In the genomic region with DNA sequence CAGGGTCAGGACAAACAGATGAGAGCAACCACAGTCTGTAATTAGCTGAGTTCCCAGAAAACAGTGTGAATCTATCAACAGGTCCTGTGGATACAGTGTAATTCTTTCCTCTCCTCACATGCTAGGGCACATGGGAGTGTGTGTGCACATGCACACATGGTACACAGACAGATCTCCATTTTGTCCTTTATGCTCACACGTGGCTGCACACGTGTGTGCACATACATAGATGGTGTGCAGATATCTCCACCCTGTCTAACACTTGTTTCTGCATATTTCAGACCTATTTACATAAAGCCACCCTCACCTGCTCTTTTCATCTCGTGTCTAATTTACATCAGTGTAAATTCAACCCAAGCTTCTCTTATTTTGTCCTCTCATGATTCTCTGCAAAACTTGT, we compare ENCODE assay signal across 18 mouse cellular contexts.
A peak's percentile ranks its signal among the peaks of the same experiment; 100 is the strongest.
DNase-seq lines count a peak whose midpoint lies in the region; ATAC-seq and TF ChIP-seq lines count a peak whose summit lies in the region.
"Had no signal": no experiment of that assay in that cellular context is flagged by ENCODE, and none has a peak within 500 bp of the region (broad histone marks: within the 10 kb centered on the region; RNA-seq: fewer than 3 reads in every experiment).

No protein-coding gene starts in this region.

- in situ Hi-C loops in CH12.LX (cut with MboI; ENCODE audit: low pct_ligation_motif_present, low pct_unique_long_range_greater_than_20kb, low sequenced_read_pairs), result no loop called here

- no peaks in the 10 kb centered on the region for H3K36me3 ChIP-seq in CH12.LX (replicated peaks in 1 of 2; ENCODE audit: control insufficient read depth in 1 of 2, insufficient read depth in 1 of 2, low read length in 1 of 2)
- H3K36me3 ChIP-seq: G1E had no signal

- no peaks in the 10 kb centered on the region for H3K9me3 ChIP-seq in CH12.LX (replicated peaks; ENCODE audit: low read length)
- H3K9me3 ChIP-seq: G1E had no signal

- no peak for ATAC-seq in frontal cortex, adult (ENCODE audit: low TSS enrichment)
- ATAC-seq: activated CD4-positive, CD25-positive, alpha-beta regulatory T cell, adult 4 months; CD4-positive, CD25-positive, alpha-beta regulatory T cell, adult 4 months; Patski had no signal

- no peak overlapping the region for H3K9ac ChIP-seq in CH12.LX (ENCODE audit: insufficient read depth, low read depth)

- peaks cover 8 to 18% of the 10 kb centered on the region in 2 experiments for H3K4me1 ChIP-seq in CH12.LX (ENCODE audit: control insufficient read depth in 1 of 2, insufficient read depth in 2 of 2)

- dilution Hi-C loops in CH12.LX (cut with MboI; ENCODE audit: extremely low pct_ligation_motif_present, extremely low pct_unique_long_range_greater_than_20kb, low sequenced_read_pairs), result no loop called here

- no peak overlapping the region for H3K4me3 ChIP-seq in CH12.LX (replicated peaks in 1 of 3; ENCODE audit: low read depth in 2 of 3, low read length in 2 of 3, poor library complexity in 1 of 3)

- no peak; the same call in 1 of the 2 replicates for TF ChIP-seq EP300 in CH12.LX (IDR thresholded peaks at IDR 0.05; ENCODE audit: low read length)

- no peaks in the 10 kb centered on the region for H3K79me2 ChIP-seq in CH12.LX (replicated peaks; ENCODE audit: control insufficient read depth, extremely low read depth, insufficient read depth, poor library complexity, severe bottlenecking)

- TF ChIP-seq RAD21 in CH12.LX (IDR thresholded peaks at IDR 0.05; ENCODE audit: low read depth, low read length), result no peak

- H3K27ac ChIP-seq in CH12.LX (ENCODE audit: insufficient read depth, low read depth), result no peak overlapping the region

- no peaks in the 10 kb centered on the region for H3K27me3 ChIP-seq in CH12.LX (replicated peaks)
- H3K27me3 ChIP-seq: Patski had no signal

- TF ChIP-seq CTCF in CH12.LX (conservative IDR thresholded peaks at IDR 0.05 in 1 of 2, IDR thresholded peaks at IDR 0.05 in 1 of 2; ENCODE audit: low read depth in 2 of 2, low read length in 2 of 2), result no peak

- no peak for TF ChIP-seq POLR2A in CH12.LX (IDR thresholded peaks at IDR 0.05; ENCODE audit: low read depth, low read length)

- no peak overlapping the region for H3K4me2 ChIP-seq in CH12.LX (ENCODE audit: insufficient read depth, low read depth, poor library complexity, severe bottlenecking)

- peak; percentile 23 for DNase-seq in CH12.LX (ENCODE audit: extremely low read depth)
- DNase-seq: adrenal gland, adult 2 months; adrenal gland, adult 8-10 months; adrenal gland, postnatal 10 days; adrenal gland, postnatal 14 days; adrenal gland, postnatal 25 days; adrenal gland, postnatal 36 days; B cell, adult 2 months; cerebellum, adult 11 months; cerebellum, adult 11-12 months; cerebellum, adult 18-20 months; cerebellum, adult 2 months; cerebellum, adult 8-10 months had no signal

TF ChIP-seq in CH12.LX, 34 proteins besides CTCF, POLR2A, EP300 and RAD21:
- TF ChIP-seq ZKSCAN1 (IDR thresholded peaks at IDR 0.05; ENCODE audit: borderline replicate concordance, low read depth, low read length) (no peak), MXI1 (IDR thresholded peaks at IDR 0.05; ENCODE audit: low read depth, low read length) (peak; percentile 58; the same call in 1 of the 2 replicates), TCF12 (IDR thresholded peaks at IDR 0.05; ENCODE audit: low read depth, low read length) (0 out of 2 replicates have a peak, but pooled peaks have one; percentile 22), ZNF384 (IDR thresholded peaks at IDR 0.05; ENCODE audit: low read depth, low read length) (no peak), MAX (IDR thresholded peaks at IDR 0.05; ENCODE audit: low read length) (peak; percentile 93), BHLHE40 (IDR thresholded peaks at IDR 0.05; ENCODE audit: low read depth, low read length) (peak; percentile 90), HCFC1 (IDR thresholded peaks at IDR 0.05; ENCODE audit: low read depth, low read length) (no peak), POLR2AphosphoS2 (IDR thresholded peaks at IDR 0.05; ENCODE audit: low read depth, low read length) (no peak), MYC (IDR thresholded peaks at IDR 0.05; ENCODE audit: low read depth, low read length) (peak; percentile 96)
